Mouse (Mus musculus) macrophage (primary cell): ENCODE data around the gene Gm10229. TPM values are rescaled to one million over a fixed set of nuclear protein-coding genes. Genes with fewer than 3 reads are reported as not detected.
"Not testable (repeated sequence)": the region's sequence is repeated elsewhere in the genome, so short reads cannot be mapped to it uniquely, and the experiment has no call there.

ENCODE experiments used
- H3K27ac ChIP-seq: fragments of 350-480 bp; formaldehyde crosslinking; 2 replicates; pipeline ENCODE4 v1.9.0; 2021
- H3K36me3 ChIP-seq: fragments of 350-480 bp; formaldehyde crosslinking; 2 replicates; pipeline ENCODE4 v1.9.0; 2021; ENCODE audit errors: inconsistent target
- H3K4me3 ChIP-seq: fragments of 350-480 bp; formaldehyde crosslinking; 2 replicates; pipeline ENCODE4 v1.9.0; 2021; ENCODE audit errors: inconsistent target
- H3K79me2 ChIP-seq: fragments of 350-480 bp; formaldehyde crosslinking; 2 replicates; pipeline ENCODE4 v1.9.0; 2021; ENCODE audit errors: inconsistent target
- WGBS: methylation state at CpG from one replicate; pipeline ENCODE4 v1.1.7; 2026; ENCODE audit warnings: inconsistent platforms; ENCODE audit not compliant: missing documents; 5-methylcytosine and 5-hydroxymethylcytosine counted together
- polyA plus RNA-seq: library from polyadenylated mRNA; stranded (reverse); fragments of 250-400 nt; gene quantifications from 3 replicates; pipeline ENCODE4 v1.2.4, GENCODE M21; 2018; ENCODE audit warnings: inconsistent platforms
- total RNA-seq, 78 experiments: library from RNA; depleted of rRNA; stranded (reverse); fragments of 250-400 nt; gene quantifications; 1 replicate in 9 of 78; 2 replicates in 24 of 78; 3 replicates in 43 of 78; 4 replicates in 2 of 78; pipeline ENCODE4 v1.2.4; 2018; ENCODE audit warnings: inconsistent platforms in 56 of 78

The Gm10229 gene
- total RNA-seq (2018; cell fraction: chromatin; rRNA removed), result not detected
- total RNA-seq (2018; cell fraction: cytosol; rRNA removed), result not detected
- not detected for total RNA-seq (2018; cell fraction: nucleus; rRNA removed)
- not detected in 3 replicates for polyA plus RNA-seq

GRCm38 (mm10) chr16:89014984-89015383 lies at the start of gene Gm10229:
Gm10229 (plus strand) TSS chr16:89015284.
- not testable (repeated sequence) for H3K79me2 ChIP-seq, H3K4me3 ChIP-seq, H3K36me3 ChIP-seq, H3K27ac ChIP-seq
- whole genome bisulfite sequencing, result 91% methylated on average over 1 of the region's 3 CpGs

GRCm38 (mm10) chr16:89010659-89011058 lies 4.4 kb upstream of the Gm10229 start, which contains the start of gene Krtap22-2:
Krtap22-2 (minus strand) TSS chr16:89010759.
- H3K79me2 ChIP-seq, result no peaks in the 10 kb centered on the region
- WGBS, result 85% methylated on average over 4 of the region's 5 CpGs
- no peak within 1 kb of the TSS for H3K27ac ChIP-seq
- H3K4me3 ChIP-seq, result no peak within 1 kb of the TSS
- no peaks in the 10 kb centered on the region for H3K36me3 ChIP-seq

- Histone ChIP-seq H3K27ac (no peak overlapping the region), H3K4me3 (no peak overlapping the region), H3K36me3 (no peaks in the 10 kb centered on the region), H3K79me2 (no peaks in the 10 kb centered on the region)
- 100% methylated on average over 3 of the region's 3 CpGs for WGBS
Measured at GRCm38 (mm10) chr16:89013973-89014372, 1.1 kb upstream of the Gm10229 start.

DNA sequence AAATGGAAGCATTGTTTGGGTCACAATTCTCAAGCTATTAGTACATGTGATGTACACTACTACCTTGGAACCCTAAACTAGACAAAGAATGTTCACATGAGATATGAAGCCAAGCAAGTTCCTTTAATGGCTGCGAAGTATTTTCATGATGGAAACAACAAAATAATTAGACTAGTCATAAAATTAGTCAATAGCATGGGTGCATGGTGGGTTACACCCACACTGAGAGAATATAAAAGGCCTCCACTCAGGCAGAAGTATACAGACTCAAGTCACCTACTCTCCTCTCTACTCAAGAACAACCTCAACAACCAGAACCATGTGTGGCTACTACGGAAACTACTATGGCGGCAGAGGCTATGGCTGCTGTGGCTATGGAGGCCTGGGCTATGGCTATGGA lies 16.3 kb downstream of the Gm10229 start, which contains the start of gene Krtap6-1:
Krtap6-1 (plus strand) TSS at position 301 of the 400 bp plus-strand sequence.
- H3K4me3 ChIP-seq, H3K36me3 ChIP-seq, H3K27ac ChIP-seq, H3K79me2 ChIP-seq: not testable (repeated sequence)
- 100% methylated on average over 3 of the region's 3 CpGs for WGBS

DNA sequence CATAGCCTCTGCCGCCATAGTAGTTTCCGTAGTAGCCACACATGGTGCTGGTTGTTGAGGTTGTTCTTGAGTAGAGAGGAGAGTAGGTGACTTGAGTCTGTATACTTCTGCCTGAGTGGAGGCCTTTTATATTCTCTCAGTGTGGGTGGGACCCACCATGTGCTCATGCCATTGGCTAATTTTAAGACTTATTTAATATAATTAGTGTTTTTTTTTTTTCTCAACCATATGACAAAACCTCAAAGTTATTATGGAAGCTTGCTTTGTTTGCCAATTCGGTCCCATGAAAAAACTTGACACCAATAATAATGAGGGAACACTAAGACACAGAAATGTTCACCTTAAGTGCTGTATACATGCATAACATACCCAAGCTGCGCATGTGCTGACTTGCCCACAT lies 26.3 kb downstream of the Gm10229 start, which contains the start of gene Gm10228:
Gm10228 (minus strand) TSS at position 101 of the 400 bp plus-strand sequence.
- H3K27ac ChIP-seq, H3K79me2 ChIP-seq, H3K36me3 ChIP-seq, H3K4me3 ChIP-seq: not testable (repeated sequence)
- 76% methylated on average over 2 of the region's 4 CpGs for WGBS

DNA sequence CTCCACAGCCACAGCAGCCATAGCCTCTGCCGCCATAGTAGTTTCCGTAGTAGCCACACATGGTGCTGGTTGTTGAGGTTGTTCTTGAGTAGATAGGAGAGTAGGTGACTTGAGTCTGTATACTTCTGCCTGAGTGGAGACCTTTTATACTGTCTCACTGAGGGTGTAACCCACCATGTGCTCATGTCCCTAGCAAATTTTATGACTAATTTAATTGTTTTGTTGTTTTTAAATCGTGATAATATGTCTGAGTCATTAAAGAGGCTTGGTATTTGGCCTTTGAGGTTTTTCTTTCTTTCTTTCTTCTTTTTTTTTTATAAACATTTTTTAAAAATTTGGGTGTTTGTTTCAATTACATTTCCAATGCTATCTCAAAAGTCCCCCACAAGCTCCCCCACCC lies 32.7 kb downstream of the Gm10229 start, which contains the start of gene Krtap6-5:
Krtap6-5 (minus strand) TSS at position 101 of the 400 bp plus-strand sequence.
- Histone ChIP-seq H3K4me3 (no peak within 1 kb of the TSS), H3K27ac (no peak within 1 kb of the TSS), H3K79me2 (no peaks in the 10 kb centered on the region), H3K36me3 (no peaks in the 10 kb centered on the region)
- 67% methylated on average over 1 of the region's 3 CpGs for WGBS

DNA sequence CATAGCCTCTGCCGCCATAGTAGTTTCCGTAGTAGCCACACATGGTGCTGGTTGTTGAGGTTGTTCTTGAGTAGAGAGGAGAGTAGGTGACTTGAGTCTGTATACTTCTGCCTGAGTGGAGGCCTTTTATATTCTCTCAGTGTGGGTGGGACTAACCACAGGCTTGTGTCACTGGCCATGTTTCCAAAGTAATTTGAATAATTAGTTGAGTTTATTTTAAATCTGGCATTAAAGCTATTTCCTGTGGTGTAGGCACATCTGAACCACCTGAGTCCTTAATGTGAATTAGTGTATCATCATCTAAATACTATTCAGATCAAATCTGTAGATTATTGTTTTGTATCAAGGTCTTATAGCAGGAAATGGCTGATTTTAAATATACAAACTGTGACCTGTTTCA lies 48.8 kb downstream of the Gm10229 start, which contains the start of gene 1110025L11Rik:
1110025L11Rik (minus strand) TSS at position 101 of the 400 bp plus-strand sequence.
- not testable (repeated sequence) for H3K4me3 ChIP-seq, H3K36me3 ChIP-seq, H3K79me2 ChIP-seq, H3K27ac ChIP-seq
- no CpG with 5 or more reads among the region's 2 CpGs for WGBS

Other genes starting within 250 kb of the Gm10229 start
- not detected in 3 replicates for gene 2310057N15Rik, start 241.1 kb upstream of the Gm10229 start, polyA plus RNA-seq
- not detected in 3 replicates for gene Gm5965, start 237.4 kb upstream of the Gm10229 start, polyA plus RNA-seq
- not detected in 3 replicates for gene Gm20741, start 203.1 kb upstream of the Gm10229 start, polyA plus RNA-seq
- gene Krtap15, start 195.1 kb upstream of the Gm10229 start, polyA plus RNA-seq, result not detected in 3 replicates
- gene Krtap14, start 189.1 kb upstream of the Gm10229 start, polyA plus RNA-seq, result not detected in 3 replicates
- gene Krtap19-1, start 145.9 kb upstream of the Gm10229 start, polyA plus RNA-seq, result not detected in 3 replicates
- not detected in 3 replicates for gene Krtap19-2, start 141.0 kb upstream of the Gm10229 start, polyA plus RNA-seq
- gene Krtap19-3, start 137.2 kb upstream of the Gm10229 start, polyA plus RNA-seq, result not detected in 3 replicates
- gene Krtap19-4, start 130.2 kb upstream of the Gm10229 start, polyA plus RNA-seq, result not detected in 3 replicates
- gene Krtap19-5, start 118.8 kb upstream of the Gm10229 start, polyA plus RNA-seq, result not detected in 3 replicates
- not detected in 3 replicates for gene Krtap19-9b, start 83.0 kb upstream of the Gm10229 start, polyA plus RNA-seq
- gene Krtap16-3, start 52.4 kb upstream of the Gm10229 start, polyA plus RNA-seq, result not detected in 3 replicates
- gene Krtap22-2, start 4.5 kb upstream of the Gm10229 start, polyA plus RNA-seq, result not detected in 3 replicates
- not detected in 3 replicates for gene Krtap6-1, start 16.4 kb downstream of the Gm10229 start, polyA plus RNA-seq
- gene Gm10228, start 26.2 kb downstream of the Gm10229 start, polyA plus RNA-seq, result not detected in 3 replicates
- not detected in 3 replicates for gene Krtap6-5, start 32.6 kb downstream of the Gm10229 start, polyA plus RNA-seq
- not detected in 3 replicates for gene 1110025L11Rik, start 48.7 kb downstream of the Gm10229 start, polyA plus RNA-seq
- gene Krtap6-3, start 68.7 kb downstream of the Gm10229 start, polyA plus RNA-seq, result not detected in 3 replicates
- not detected in 3 replicates for gene Gm6358, start 125.6 kb downstream of the Gm10229 start, polyA plus RNA-seq
- not detected in 3 replicates for gene Gm10061, start 135.8 kb downstream of the Gm10229 start, polyA plus RNA-seq
- gene Gm9789, start 142.7 kb downstream of the Gm10229 start, polyA plus RNA-seq, result not detected in 3 replicates
- gene Gm7735, start 154.2 kb downstream of the Gm10229 start, polyA plus RNA-seq, result not detected in 3 replicates
- not detected in 3 replicates for gene 1110057P08Rik, start 159.5 kb downstream of the Gm10229 start, polyA plus RNA-seq
- not detected in 3 replicates for gene Krtap20-2, start 190.6 kb downstream of the Gm10229 start, polyA plus RNA-seq